Mouse (Mus musculus) megakaryocyte, embryonic 14.5 days (primary cell): ENCODE data around the gene Hlcs. TPM values are rescaled to one million over a fixed set of nuclear protein-coding genes. Genes with fewer than 3 reads are reported as not detected.
A peak's percentile ranks its signal among the peaks of the same experiment; 100 is the strongest.

Experiments
- H3K27me3 ChIP-seq: replicated peaks from 2 replicates; pipeline ENCODE3; 2012; ENCODE audit warnings: inconsistent platforms
- H3K36me3 ChIP-seq: replicated peaks from 2 replicates; pipeline ENCODE3; 2012; ENCODE audit warnings: low read length, inconsistent platforms, mixed read lengths
- H3K4me1 ChIP-seq: 2 replicates; pipeline ENCODE4 v1.6.1; 2012; ENCODE audit warnings: inconsistent platforms
- H3K4me3 ChIP-seq: replicated peaks from 2 replicates; pipeline ENCODE3; 2012; ENCODE audit warnings: moderate library complexity, mild to moderate bottlenecking, inconsistent platforms
- H3K9me3 ChIP-seq: 2 replicates; pipeline ENCODE4 v1.6.1; 2012; ENCODE audit warnings: inconsistent platforms
- FLI1 ChIP-seq: IDR thresholded peaks from 2 replicates; pipeline ENCODE4 v1.6.1; 2012; ENCODE audit warnings: low read length, inconsistent platforms, mixed read lengths
- GATA1 ChIP-seq: IDR thresholded peaks from 3 replicates; pipeline ENCODE4 v1.6.1; 2012; ENCODE audit warnings: mixed read lengths, low read length, inconsistent platforms, borderline replicate concordance
- polyA plus RNA-seq: library from polyadenylated mRNA; stranded (reverse); fragments of >175 nt; gene quantifications from 2 replicates; pipeline ENCODE4 v1.2.3, GENCODE M21; 2012; ENCODE audit warnings: low replicate concordance; ENCODE audit not compliant: insufficient read depth

The Hlcs gene
- polyA plus RNA-seq, 1 experiment = 1.8 TPM

- TF ChIP-seq FLI1 (no peak), GATA1 (no peak)
- Histone ChIP-seq H3K27me3 (peaks cover 23% of the 10 kb centered on the region), H3K4me1 (peaks cover 3% of the 10 kb centered on the region; the same call in 1 of the 2 replicates), H3K36me3 (no peaks in the 10 kb centered on the region), H3K9me3 (peaks cover 15% of the 10 kb centered on the region; the same call in 1 of the 2 replicates), H3K4me3 (no peak overlapping the region)
Measured at GRCm38 (mm10) chr16:94191379-94192315, 121.7 kb downstream of the Hlcs start.

GRCm38 (mm10) chr16:94190256-94190655 lies 123.1 kb downstream of the Hlcs start:
- no peak for TF ChIP-seq FLI1
- TF ChIP-seq GATA1 = no peak

GRCm38 (mm10) chr16:94186526-94186925 lies 126.8 kb downstream of the Hlcs start:
- H3K4me3 ChIP-seq = no peak overlapping the region
- TF ChIP-seq FLI1 = no peak
- no peak for TF ChIP-seq GATA1
- no peaks in the 10 kb centered on the region for H3K36me3 ChIP-seq
- H3K9me3 ChIP-seq = peaks cover 15% of the 10 kb centered on the region; the same call in 1 of the 2 replicates
- H3K27me3 ChIP-seq = peaks cover 33% of the 10 kb centered on the region
- peaks cover 25% of the 10 kb centered on the region for H3K4me1 ChIP-seq

More at GRCm38 (mm10) chr16:94190256-94190655, 123.1 kb downstream of the Hlcs start:
- Histone ChIP-seq H3K36me3 (no peaks in the 10 kb centered on the region), H3K4me3 (no peak overlapping the region), H3K4me1 (peaks cover 17% of the 10 kb centered on the region), H3K9me3 (peaks cover 15% of the 10 kb centered on the region; the same call in 1 of the 2 replicates), H3K27me3 (peaks cover 33% of the 10 kb centered on the region)

- Histone ChIP-seq H3K4me1 (peaks cover 22% of the 10 kb centered on the region), H3K4me3 (peak overlapping the region; percentile 64), H3K27me3 (peaks cover 37% of the 10 kb centered on the region), H3K36me3 (no peaks in the 10 kb centered on the region), H3K9me3 (peaks cover 11% of the 10 kb centered on the region; the same call in 1 of the 2 replicates)
- TF ChIP-seq GATA1 (no peak), FLI1 (no peak)
Measured at GRCm38 (mm10) chr16:94185430-94185829, 127.9 kb downstream of the Hlcs start.

- Histone ChIP-seq H3K4me3 (no peak overlapping the region), H3K27me3 (peaks cover 39% of the 10 kb centered on the region), H3K9me3 (no peaks in the 10 kb centered on the region), H3K36me3 (no peaks in the 10 kb centered on the region), H3K4me1 (peaks cover 19% of the 10 kb centered on the region)
- TF ChIP-seq FLI1 = no peak
- no peak for TF ChIP-seq GATA1
Measured at GRCm38 (mm10) chr16:94180122-94180870, 133.1 kb downstream of the Hlcs start.

GRCm38 (mm10) chr16:94179341-94180121 lies 133.8 kb downstream of the Hlcs start:
- H3K36me3 ChIP-seq = no peaks in the 10 kb centered on the region
- peaks cover 15% of the 10 kb centered on the region for H3K4me1 ChIP-seq
- H3K27me3 ChIP-seq = peaks cover 42% of the 10 kb centered on the region
- TF ChIP-seq FLI1 (no peak), GATA1 (no peak)
- H3K9me3 ChIP-seq = no peaks in the 10 kb centered on the region
- no peak overlapping the region for H3K4me3 ChIP-seq

- Histone ChIP-seq H3K36me3 (no peaks in the 10 kb centered on the region), H3K4me3 (no peak overlapping the region), H3K27me3 (peaks cover 42% of the 10 kb centered on the region), H3K4me1 (peaks cover 14% of the 10 kb centered on the region), H3K9me3 (no peaks in the 10 kb centered on the region)
- no peak for TF ChIP-seq FLI1
- TF ChIP-seq GATA1 = no peak
Measured at GRCm38 (mm10) chr16:94178441-94179220, 134.7 kb downstream of the Hlcs start.

GRCm38 (mm10) chr16:94176997-94177857 lies 136.1 kb downstream of the Hlcs start:
- Histone ChIP-seq H3K4me3 (no peak overlapping the region), H3K4me1 (peaks cover 10% of the 10 kb centered on the region; the same call in 1 of the 2 replicates), H3K36me3 (no peaks in the 10 kb centered on the region), H3K27me3 (peaks cover 34% of the 10 kb centered on the region), H3K9me3 (no peaks in the 10 kb centered on the region)
- TF ChIP-seq FLI1 = no peak
- TF ChIP-seq GATA1 = no peak
